Mouse (Mus musculus): ENCODE results near the gene Tmem101.

DNA sequence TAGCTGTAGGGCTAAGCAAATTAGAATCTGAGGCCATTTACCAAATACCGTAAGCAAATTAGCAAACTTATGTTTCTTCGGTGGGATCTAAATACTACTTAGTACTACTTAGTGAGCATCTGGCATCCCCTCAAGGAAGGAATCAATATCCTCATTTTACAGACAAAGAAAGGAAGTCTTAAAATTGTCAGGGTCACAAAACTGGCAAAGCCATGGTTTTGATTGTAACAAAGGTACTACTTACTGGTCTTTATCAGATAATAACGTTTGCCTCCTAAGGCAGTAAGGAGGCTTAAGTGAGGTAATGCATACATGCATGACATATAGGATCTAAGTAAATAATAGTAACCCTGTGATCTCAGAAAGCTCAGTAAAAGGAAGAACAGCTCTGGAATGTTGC is 29.5 kb upstream of the Tmem101 start:
- TF ChIP-seq CTCF (IDR thresholded peaks at IDR 0.05; ENCODE audit: control insufficient read depth, insufficient read depth, insufficient read length) (no peak), USF1 (IDR thresholded peaks at IDR 0.05; ENCODE audit: low read depth) (no peak), MAX (IDR thresholded peaks at IDR 0.05) (no peak), MYOD1 (IDR thresholded peaks at IDR 0.05; ENCODE audit: control insufficient read depth, insufficient read length, low read depth) (no peak)

Data from C2C12 (cell line).